Mouse (Mus musculus) lung, postnatal 0 days (tissue): Measurements from ENCODE around the gene Uri1.

Experiments
- CTCF ChIP-seq: IDR thresholded peaks from 2 replicates; pipeline ENCODE4 v1.5.1; 2016; ENCODE audit warnings: antibody characterized with exemption, mild to moderate bottlenecking
- EP300 ChIP-seq: IDR thresholded peaks from 2 replicates; pipeline ENCODE4 v1.6.1; 2016; ENCODE audit warnings: antibody characterized with exemption, mild to moderate bottlenecking, control low read depth

DNA sequence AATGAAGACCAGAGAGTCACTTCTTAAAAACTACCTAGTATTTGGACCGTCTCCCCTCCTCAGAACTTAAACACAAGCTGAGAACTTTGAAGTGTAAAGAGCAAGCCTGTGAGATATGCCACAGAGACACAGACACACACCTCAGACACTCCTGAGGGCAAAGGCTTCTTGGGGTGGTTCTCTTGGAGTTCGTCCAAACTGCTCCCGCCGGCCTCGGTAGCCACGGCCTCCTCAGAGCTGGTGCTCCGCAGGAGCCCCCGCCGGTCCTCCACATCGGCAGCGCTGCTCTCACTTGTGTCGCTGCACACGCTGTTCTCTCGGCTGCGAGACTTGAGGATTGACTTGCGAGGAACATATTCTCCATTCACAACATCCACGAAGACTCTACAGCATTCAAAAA lies 61.0 kb downstream of the Uri1 start:
- TF ChIP-seq EP300 (no peak), CTCF (no peak)
